Mouse (Mus musculus) midbrain, postnatal 0 days (tissue): ENCODE measurements at regions not wholly inside any gene's neighbourhood (a gene's known extent, or its start where the extent isn't known, plus 50 kb on each side); places are given as distances from the start of the nearest gene placed in this dataset.
A peak's percentile ranks its signal among the peaks of the same experiment; 100 is the strongest.

ENCODE experiments used
- ATAC-seq: fragments of 200-750 bp; cut with Nextera tagmentation; 2 replicates; pipeline ENCODE4 v1.8.0; 2017; ENCODE audit warnings: moderate number of reproducible peaks, mild to moderate bottlenecking, moderate TSS enrichment, moderate library complexity; ENCODE audit not compliant: low FRiP score
- DNase-seq: peaks from one replicate; pipeline ENCODE4 v3.0.0-alpha.2; 2015; ENCODE audit warnings: low spot score
- H3K27ac ChIP-seq: fragments of 300-500 bp; sonication (generic); 2 replicates; pipeline ENCODE4 v1.5.1; 2014; ENCODE audit warnings: low read depth, mild to moderate bottlenecking, low read length, mixed read lengths
- H3K27me3 ChIP-seq: fragments of 300-500 bp; sonication (generic); 2 replicates; pipeline ENCODE4 v1.6.1; 2014; ENCODE audit warnings: low read length, control low read depth, mixed read lengths; ENCODE audit not compliant: insufficient read depth
- H3K36me3 ChIP-seq: fragments of 300-500 bp; sonication (generic); 2 replicates; pipeline ENCODE4 v1.6.1; 2014; ENCODE audit warnings: low read length, control low read depth, mixed read lengths; ENCODE audit not compliant: insufficient read depth
- H3K4me1 ChIP-seq: fragments of 300-500 bp; sonication (generic); 2 replicates; pipeline ENCODE4 v1.6.1; 2014; ENCODE audit warnings: mild to moderate bottlenecking, control low read depth, antibody characterized with exemption, low read length, mixed read lengths; ENCODE audit not compliant: insufficient read depth
- H3K4me2 ChIP-seq: fragments of 300-500 bp; sonication (generic); 2 replicates; pipeline ENCODE4 v1.6.1; 2014; ENCODE audit warnings: low read depth, mild to moderate bottlenecking, low read length, mixed read lengths; ENCODE audit not compliant: poor library complexity, severe bottlenecking
- H3K4me3 ChIP-seq: fragments of 300-500 bp; sonication (generic); 2 replicates; pipeline ENCODE4 v1.5.1; 2014; ENCODE audit warnings: low read depth, mild to moderate bottlenecking, low read length, moderate library complexity
- H3K9ac ChIP-seq: fragments of 300-500 bp; sonication (generic); replicated peaks from 2 replicates; pipeline ENCODE4 v1.6.1; 2014; ENCODE audit warnings: mild to moderate bottlenecking, low read length, moderate library complexity, mixed read lengths; ENCODE audit not compliant: poor library complexity, severe bottlenecking
- H3K9me3 ChIP-seq: fragments of 300-500 bp; sonication (generic); 2 replicates; pipeline ENCODE4 v1.6.1; 2016; ENCODE audit warnings: low read length, control low read depth
- CTCF ChIP-seq: IDR thresholded peaks from 2 replicates; pipeline ENCODE4 v1.5.1; 2016; ENCODE audit warnings: antibody characterized with exemption, mild to moderate bottlenecking
- WGBS: fragments of 180-500 bp; shearing (Covaris S2); extraction: QIAGEN DNeasy Blood & Tissue Kit; methylation state at CpG from one replicate; pipeline ENCODE4 v1.1.7; 2014; 5-methylcytosine and 5-hydroxymethylcytosine counted together

GRCm38 (mm10) chr3:128881685-128882444 is 317.8 kb upstream of the Pitx2 start:
- H3K9ac ChIP-seq, result no peak overlapping the region
- no peak overlapping the region for H3K27ac ChIP-seq
- H3K27me3 ChIP-seq, result no peaks in the 10 kb centered on the region; the same call in 1 of the 2 replicates
- no peaks in the 10 kb centered on the region for H3K36me3 ChIP-seq
- H3K4me2 ChIP-seq, result no peak overlapping the region
- TF ChIP-seq CTCF, result no peak
- H3K4me1 ChIP-seq, result no peaks in the 10 kb centered on the region
- WGBS, result 34% methylated on average over 10 of the region's 10 CpGs
- DNase-seq, result no peak
- H3K4me3 ChIP-seq, result no peak overlapping the region
- H3K9me3 ChIP-seq, result no peaks in the 10 kb centered on the region
- no peak; the same call in 1 of the 2 replicates for ATAC-seq

- 68% methylated on average over 7 of the region's 7 CpGs for WGBS
- Histone ChIP-seq H3K27ac (no peak overlapping the region), H3K27me3 (no peaks in the 10 kb centered on the region; the same call in 1 of the 2 replicates), H3K4me3 (no peak overlapping the region), H3K4me1 (no peaks in the 10 kb centered on the region), H3K9ac (no peak overlapping the region), H3K9me3 (no peaks in the 10 kb centered on the region), H3K36me3 (no peaks in the 10 kb centered on the region), H3K4me2 (no peak overlapping the region)
- TF ChIP-seq CTCF, result no peak
- ATAC-seq, result no peak
- peak; percentile 22 for DNase-seq
Observed at GRCm38 (mm10) chr3:128883636-128884195, 316.0 kb upstream of the Pitx2 start.

DNA sequence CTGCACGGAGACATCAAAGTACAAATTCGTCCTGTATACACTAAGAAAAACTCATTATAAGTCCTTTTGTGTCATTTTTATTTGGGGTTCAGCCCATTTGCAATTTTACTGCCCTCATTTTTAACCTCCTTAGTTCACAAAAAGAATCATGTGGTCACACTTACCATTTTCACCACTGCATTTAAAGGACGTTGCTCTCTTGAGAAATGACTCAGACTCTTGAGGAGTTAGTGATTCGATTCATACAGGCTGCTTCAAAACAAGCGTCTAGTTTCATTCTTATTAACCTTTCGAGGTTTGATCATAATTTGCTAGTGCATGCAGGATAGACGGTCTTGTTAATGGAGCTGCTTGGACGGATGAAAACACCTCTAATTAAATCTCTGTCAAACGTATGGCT is 313.0 kb upstream of the Pitx2 start:
- ATAC-seq, result no peak
- no peak for TF ChIP-seq CTCF
- no peak overlapping the region for H3K9ac ChIP-seq
- 59% methylated on average over 9 of the region's 9 CpGs for WGBS
- no peaks in the 10 kb centered on the region; the same call in 1 of the 2 replicates for H3K27me3 ChIP-seq
- H3K4me1 ChIP-seq, result no peaks in the 10 kb centered on the region
- no peak overlapping the region for H3K4me3 ChIP-seq
- no peak overlapping the region for H3K27ac ChIP-seq
- H3K9me3 ChIP-seq, result no peaks in the 10 kb centered on the region
- H3K4me2 ChIP-seq, result no peak overlapping the region
- DNase-seq, result no peak
- H3K36me3 ChIP-seq, result no peaks in the 10 kb centered on the region

DNA sequence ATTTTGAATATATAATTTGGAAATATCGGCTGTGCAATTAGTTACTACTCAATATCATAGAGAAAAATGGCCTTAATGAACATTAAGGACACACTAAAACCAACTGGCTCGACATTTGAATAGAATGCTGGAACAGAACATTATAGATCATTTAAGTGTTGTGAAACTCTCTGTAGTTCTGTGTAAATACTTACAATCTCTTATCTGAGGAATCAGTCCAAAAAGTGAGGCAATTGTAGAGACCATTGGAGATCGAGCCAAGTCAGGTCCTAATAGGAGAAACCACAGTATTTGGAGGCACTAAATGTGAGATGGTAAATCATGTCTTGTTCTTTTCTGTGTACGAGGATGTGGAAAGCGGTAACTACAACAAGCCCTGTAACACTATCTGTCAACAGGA is 308.6 kb upstream of the Pitx2 start:
- H3K9ac ChIP-seq, result no peak overlapping the region
- TF ChIP-seq CTCF, result no peak
- no peaks in the 10 kb centered on the region for H3K36me3 ChIP-seq
- H3K27ac ChIP-seq, result no peak overlapping the region
- 95% methylated on average over 5 of the region's 5 CpGs for WGBS
- H3K27me3 ChIP-seq, result no peaks in the 10 kb centered on the region
- ATAC-seq, result no peak
- no peaks in the 10 kb centered on the region for H3K4me1 ChIP-seq
- no peak overlapping the region for H3K4me3 ChIP-seq
- DNase-seq, result no peak
- no peak overlapping the region for H3K4me2 ChIP-seq
- no peaks in the 10 kb centered on the region for H3K9me3 ChIP-seq

GRCm38 (mm10) chr3:128896628-128897027 is 303.1 kb upstream of the Pitx2 start:
- H3K27me3 ChIP-seq, result no peaks in the 10 kb centered on the region
- H3K9ac ChIP-seq, result no peak overlapping the region
- ATAC-seq, result no peak
- H3K4me1 ChIP-seq, result no peaks in the 10 kb centered on the region
- no peak for TF ChIP-seq CTCF
- no peak for DNase-seq
- no peak overlapping the region for H3K27ac ChIP-seq
- no peak overlapping the region for H3K4me2 ChIP-seq
- no peaks in the 10 kb centered on the region for H3K9me3 ChIP-seq
- H3K4me3 ChIP-seq, result no peak overlapping the region
- WGBS, result 90% methylated on average over 3 of the region's 3 CpGs
- H3K36me3 ChIP-seq, result no peaks in the 10 kb centered on the region

DNA sequence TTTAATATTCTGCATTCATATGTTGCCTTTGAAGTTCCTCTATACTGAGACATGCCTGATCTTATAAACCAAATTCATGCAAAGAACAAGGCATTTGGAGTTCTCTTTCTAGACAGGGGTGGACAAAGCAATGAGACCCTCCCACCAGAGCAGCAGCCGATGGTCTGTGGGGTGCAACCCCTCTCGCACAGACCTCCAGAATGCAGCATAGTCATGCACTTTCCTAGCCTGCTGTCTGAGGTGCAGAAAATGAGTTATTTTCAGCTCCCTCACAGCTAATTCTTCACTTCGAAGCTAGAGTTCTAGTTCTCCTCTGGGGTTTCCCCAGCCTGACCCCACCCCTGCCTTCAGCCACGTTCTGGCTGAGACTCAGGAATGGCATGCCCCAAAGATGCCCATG is 288.6 kb upstream of the Pitx2 start:
- Histone ChIP-seq H3K9ac (no peak overlapping the region), H3K4me1 (no peaks in the 10 kb centered on the region), H3K9me3 (no peaks in the 10 kb centered on the region), H3K4me3 (no peak overlapping the region), H3K27ac (no peak overlapping the region), H3K27me3 (no peaks in the 10 kb centered on the region), H3K4me2 (no peak overlapping the region), H3K36me3 (no peaks in the 10 kb centered on the region)
- TF ChIP-seq CTCF, result no peak
- DNase-seq (no peak), ATAC-seq (no peak)
- 70% methylated on average over 4 of the region's 4 CpGs for WGBS
